Mouse (Mus musculus) liver, embryonic 14.5 days (tissue): ENCODE results near the gene Fam172a. TPM values are rescaled to one million over a fixed set of nuclear protein-coding genes. Genes with fewer than 3 reads are reported as not detected.
A peak's percentile ranks its signal among the peaks of the same experiment; 100 is the strongest.

Experiments used
- ATAC-seq: fragments of 200-750 bp; cut with Nextera tagmentation; 2 replicates; pipeline ENCODE4 v1.8.0; 2017; ENCODE audit warnings: moderate number of reproducible peaks, mild to moderate bottlenecking, moderate library complexity; ENCODE audit not compliant: insufficient read depth
- DNase-seq, 3 experiments: peaks; one replicate each; pipeline ENCODE4 v3.0.0-alpha.2; 2012 to 2013; ENCODE audit warnings: low read depth in 3 of 3, low spot score in 3 of 3
- H3K27ac ChIP-seq: fragments of 300-500 bp; sonication (generic); 2 replicates; pipeline ENCODE4 v1.5.1; 2014; ENCODE audit warnings: moderate library complexity, mild to moderate bottlenecking, control low read depth, inconsistent platforms
- H3K27me3 ChIP-seq: fragments of 300-500 bp; sonication (generic); 2 replicates; pipeline ENCODE4 v1.6.1; 2014; ENCODE audit warnings: mild to moderate bottlenecking, low read length, moderate library complexity; ENCODE audit not compliant: control insufficient read depth, insufficient read depth
- H3K36me3 ChIP-seq: fragments of 300-500 bp; sonication (generic); replicated peaks from 2 replicates; pipeline ENCODE4 v1.6.1; 2014; ENCODE audit warnings: low read depth; ENCODE audit not compliant: control insufficient read depth, insufficient read depth
- H3K4me1 ChIP-seq, 2 experiments: fragments of 200-500 bp in 1 of 2; fragments of 300-500 bp in 1 of 2; sonication (generic) in 1 of 2; replicated peaks; 2 replicates each; pipeline ENCODE4 v1.6.1; 2012 to 2014; ENCODE audit warnings: antibody characterized with exemption in 1 of 2, inconsistent platforms in 1 of 2, low read length in 1 of 2; ENCODE audit not compliant: control insufficient read depth in 2 of 2, insufficient read depth in 2 of 2
- H3K4me2 ChIP-seq: fragments of 300-500 bp; sonication (generic); 2 replicates; pipeline ENCODE4 v1.6.1; 2014; ENCODE audit warnings: low read depth, mild to moderate bottlenecking, control low read depth, moderate library complexity
- H3K4me3 ChIP-seq, 2 experiments: fragments of 200-500 bp in 1 of 2; fragments of 300-500 bp in 1 of 2; sonication (generic) in 1 of 2; 2 replicates each; pipeline ENCODE4 v1.5.1; 2012 to 2014; ENCODE audit warnings: low read depth in 2 of 2, low read length in 2 of 2, mild to moderate bottlenecking in 2 of 2, control low read depth in 1 of 2, inconsistent platforms in 1 of 2, moderate library complexity in 1 of 2; ENCODE audit not compliant: insufficient read depth in 1 of 2
- H3K9ac ChIP-seq: fragments of 300-500 bp; sonication (generic); replicated peaks from 2 replicates; pipeline ENCODE4 v1.6.1; 2014; ENCODE audit warnings: mild to moderate bottlenecking, control low read depth, moderate library complexity
- H3K9me3 ChIP-seq: fragments of 300-500 bp; sonication (generic); 2 replicates; pipeline ENCODE4 v1.6.1; 2016; ENCODE audit warnings: low read length, mixed read lengths; ENCODE audit not compliant: control insufficient read depth
- CTCF ChIP-seq: IDR thresholded peaks from 2 replicates; pipeline ENCODE4 v1.5.1; 2016; ENCODE audit warnings: antibody characterized with exemption, low read depth, control low read depth
- EP300 ChIP-seq: IDR thresholded peaks from 2 replicates; pipeline ENCODE4 v1.6.1; 2016; ENCODE audit warnings: antibody characterized with exemption, low read depth
- WGBS: fragments of 180-500 bp; shearing (Covaris S2); extraction: QIAGEN DNeasy Blood & Tissue Kit; methylation state at CpG from one replicate; pipeline ENCODE4 v1.1.7; 2014; ENCODE audit not compliant: insufficient replicate concordance; 5-methylcytosine and 5-hydroxymethylcytosine counted together
- polyA plus RNA-seq, 2 experiments: library from polyadenylated mRNA; depleted of rRNA in 1 of 2; stranded (reverse) in 1 of 2; unstranded in 1 of 2; fragments of >200 nt; fragmentation: Nextera tagmentation in 1 of 2; extraction: Ambion mirVana in 1 of 2; gene quantifications; 2 replicates each; pipeline versions ENCODE4 v1.2.1 to v1.2.3; 2012 to 2014

Gene Fam172a
- polyA plus RNA-seq, 2 experiments, result 2.8 to 8.0 TPM

DNA sequence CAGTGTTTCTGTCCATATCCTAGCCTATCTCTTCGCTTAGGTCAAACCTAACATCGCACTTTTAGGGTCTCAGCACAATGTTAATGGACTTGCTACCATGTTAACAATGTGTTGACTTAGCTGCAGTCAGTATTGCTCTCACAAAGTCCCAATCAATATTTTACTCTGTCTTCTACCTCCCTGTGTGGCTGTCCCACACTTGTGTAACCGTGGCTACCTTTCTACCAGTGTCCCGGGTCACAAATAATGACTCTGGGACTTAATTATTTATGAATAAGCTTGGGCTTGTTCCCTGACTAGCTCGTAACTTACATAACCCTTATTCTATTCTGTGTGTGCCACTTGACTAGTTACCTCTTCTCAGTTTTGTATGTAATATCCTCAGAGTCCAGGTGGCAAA is 455.6 kb downstream of the Fam172a start:
- Histone ChIP-seq H3K4me1 (no peaks in the 10 kb centered on the region), H3K9me3 (no peaks in the 10 kb centered on the region), H3K4me3 (no peak overlapping the region), H3K9ac (no peak overlapping the region), H3K27ac (no peak overlapping the region), H3K4me2 (no peak overlapping the region), H3K36me3 (no peaks in the 10 kb centered on the region), H3K27me3 (peaks cover 4% of the 10 kb centered on the region; the same call in 1 of the 2 replicates)
- no peak for ATAC-seq
- 55% methylated on average over 5 of the region's 5 CpGs for WGBS
- no peak for DNase-seq
- no peak for TF ChIP-seq CTCF
- no peak for TF ChIP-seq EP300

DNA sequence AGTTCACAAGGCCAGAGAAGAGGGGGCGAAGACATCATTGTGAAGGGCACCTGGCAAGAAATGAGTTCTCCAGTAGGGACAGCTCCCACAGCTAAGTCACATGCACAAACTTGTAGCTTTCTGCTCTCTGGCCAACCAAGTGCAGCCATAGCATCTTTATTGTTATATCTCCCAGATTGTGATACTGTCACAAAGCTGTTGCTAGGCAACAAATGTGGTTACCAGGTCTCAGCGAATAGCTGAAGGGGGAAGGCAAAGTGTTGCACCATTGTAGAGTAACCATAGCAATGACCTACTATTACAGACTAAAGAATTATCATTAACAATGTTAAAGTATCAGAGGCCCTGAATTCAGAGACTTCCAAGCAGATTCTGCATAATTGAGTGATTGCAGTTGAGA is 460.3 kb downstream of the Fam172a start:
- H3K36me3 ChIP-seq, result no peaks in the 10 kb centered on the region
- no peak overlapping the region for H3K9ac ChIP-seq
- H3K4me2 ChIP-seq, result no peak overlapping the region
- H3K4me1 ChIP-seq, result no peaks in the 10 kb centered on the region
- no peak for TF ChIP-seq EP300
- TF ChIP-seq CTCF, result no peak
- H3K27me3 ChIP-seq, result peaks cover 24% of the 10 kb centered on the region
- DNase-seq (no peak), ATAC-seq (no peak)
- WGBS, result 34% methylated on average over 2 of the region's 2 CpGs
- no peaks in the 10 kb centered on the region for H3K9me3 ChIP-seq
- H3K27ac ChIP-seq, result no peak overlapping the region
- H3K4me3 ChIP-seq, result no peak overlapping the region

DNA sequence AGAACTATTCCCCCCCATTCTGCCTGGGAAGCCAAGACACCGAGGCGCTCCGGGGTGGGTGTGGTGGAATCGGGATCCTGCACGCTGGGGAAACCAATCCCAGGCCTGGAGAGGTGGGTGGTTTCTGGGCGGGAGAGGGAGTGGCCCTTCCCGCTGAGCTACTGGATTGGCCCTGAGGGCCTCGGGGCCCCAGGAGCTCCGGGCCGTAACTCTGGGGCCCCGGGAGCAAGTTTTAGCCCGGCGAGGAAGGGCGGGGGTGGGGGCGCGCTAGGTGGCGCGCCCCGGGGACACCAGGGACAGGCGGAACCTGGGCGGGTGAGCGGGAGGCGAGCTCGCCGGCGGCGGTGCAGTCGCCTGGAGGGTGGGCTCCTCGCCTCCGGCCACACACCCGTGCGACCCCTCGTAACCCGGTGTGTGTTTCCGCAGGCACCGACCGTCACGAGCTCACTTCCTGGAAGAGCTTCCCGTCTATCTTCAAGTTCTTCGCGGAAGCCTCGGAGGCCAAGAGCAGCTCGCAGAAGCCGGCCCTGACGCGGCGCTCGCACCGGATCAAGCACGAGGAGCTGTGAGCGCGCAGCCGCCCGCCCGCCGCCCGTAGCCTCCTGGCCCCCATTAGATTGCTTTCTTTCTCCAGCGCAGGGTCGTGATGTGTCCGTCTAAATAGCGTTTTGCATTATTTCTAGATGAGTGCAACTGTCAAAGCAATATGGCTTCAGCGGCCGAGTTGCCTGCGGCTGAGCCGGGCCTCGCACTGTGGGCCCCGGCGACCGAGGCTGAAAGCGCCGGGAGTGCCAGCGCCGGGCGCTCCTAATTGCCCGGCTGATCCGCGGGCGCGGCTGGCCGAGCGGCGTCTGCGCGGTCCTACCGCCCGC is 461.5 kb downstream of the Fam172a start:
- DNase-seq (peak in 1 of 3 experiments; percentile 25), ATAC-seq (peak; percentile 88)
- Histone ChIP-seq H3K27me3 (peaks cover 27% of the 10 kb centered on the region), H3K4me3 (peak overlapping the region; percentile 52 to 60), H3K9me3 (no peaks in the 10 kb centered on the region), H3K4me1 (no peaks in the 10 kb centered on the region), H3K4me2 (peak overlapping the region; percentile 74), H3K9ac (no peak overlapping the region), H3K27ac (no peak overlapping the region), H3K36me3 (no peaks in the 10 kb centered on the region)
- 2% methylated on average over 80 of the region's 86 CpGs for WGBS
- TF ChIP-seq EP300, result no peak
- peak; percentile 26 for TF ChIP-seq CTCF

DNA sequence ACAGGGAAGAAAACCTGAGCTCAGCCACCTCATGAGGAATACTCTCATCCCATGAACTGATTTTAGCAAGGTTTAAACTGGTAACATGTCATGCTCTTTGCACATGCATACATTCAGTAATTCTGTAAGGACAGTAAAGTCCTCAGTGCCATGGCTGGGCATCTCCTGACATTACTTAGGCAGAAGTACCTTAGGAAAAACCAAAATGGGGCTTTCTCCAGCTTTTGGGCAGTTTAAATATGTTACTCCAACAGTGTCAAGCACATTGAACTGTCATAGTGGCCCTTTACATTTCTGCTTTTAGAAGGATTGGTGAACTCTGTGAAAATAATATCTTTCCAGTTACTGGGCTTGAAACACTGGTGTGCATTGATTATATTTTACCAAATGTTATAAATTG is 463.1 kb downstream of the Fam172a start:
- TF ChIP-seq EP300 (no peak), CTCF (no peak)
- H3K27me3 ChIP-seq, result peaks cover 29% of the 10 kb centered on the region

DNA sequence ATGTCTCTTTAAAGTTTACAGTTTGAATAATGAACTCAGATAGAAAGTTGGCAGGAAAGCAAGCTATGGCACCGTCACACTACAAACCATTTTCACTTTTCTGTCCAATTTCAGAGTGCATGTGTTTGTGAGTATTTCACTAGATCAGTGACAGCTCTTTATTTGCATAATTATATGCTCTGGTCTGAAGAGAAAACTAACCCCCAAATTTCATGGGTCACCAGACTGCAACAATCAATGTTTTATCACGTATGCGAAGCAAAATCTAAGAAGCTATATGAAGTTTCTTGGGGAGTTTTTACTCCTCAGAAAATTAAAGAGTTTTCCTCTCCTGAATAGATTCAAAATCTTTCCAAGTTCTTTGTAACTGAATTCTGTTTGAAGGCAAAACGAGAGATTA is 466.3 kb downstream of the Fam172a start:
- TF ChIP-seq EP300, result no peak
- TF ChIP-seq CTCF, result no peak
- H3K36me3 ChIP-seq, result no peaks in the 10 kb centered on the region
- no peak overlapping the region for H3K27ac ChIP-seq
- H3K9ac ChIP-seq, result no peak overlapping the region
- 50% methylated on average over 4 of the region's 4 CpGs for WGBS
- DNase-seq (no peak), ATAC-seq (no peak)
- H3K27me3 ChIP-seq, result peaks cover 45% of the 10 kb centered on the region
- no peaks in the 10 kb centered on the region for H3K4me1 ChIP-seq
- no peak overlapping the region for H3K4me3 ChIP-seq
- H3K9me3 ChIP-seq, result no peaks in the 10 kb centered on the region
- H3K4me2 ChIP-seq, result no peak overlapping the region

More for the DNA sequence above, 463.1 kb downstream of the Fam172a start:
- no peaks in the 10 kb centered on the region for H3K4me1 ChIP-seq
- ATAC-seq (no peak), DNase-seq (no peak)
- no peaks in the 10 kb centered on the region for H3K36me3 ChIP-seq
- no peak overlapping the region for H3K9ac ChIP-seq
- H3K9me3 ChIP-seq, result no peaks in the 10 kb centered on the region
- H3K27ac ChIP-seq, result no peak overlapping the region
- no peak overlapping the region for H3K4me3 ChIP-seq
- no peak overlapping the region for H3K4me2 ChIP-seq
